Mouse (Mus musculus) erythroblast, adult 5-6 weeks (primary cell): Measurements from ENCODE around the gene Git2. TPM values are rescaled to one million over a fixed set of nuclear protein-coding genes. Genes with fewer than 3 reads are reported as not detected.

Source experiments
- ATAC-seq: replicated peaks from 2 replicates; pipeline ENCODE4 v1.8.0; 2016; ENCODE audit warnings: moderate number of reproducible peaks, mild to moderate bottlenecking, moderate TSS enrichment, inconsistent platforms; ENCODE audit not compliant: poor library complexity, low FRiP score, severe bottlenecking
- total RNA-seq, 2 experiments: library from RNA; stranded (forward) in 1 of 2; stranded (reverse) in 1 of 2; fragments of 150-400 nt in 1 of 2; fragments of 200-764, 138-1000 nt in 1 of 2; gene quantifications; 2 replicates each; pipeline versions ENCODE4 v1.2.3 to v1.2.4; 2015 to 2017; ENCODE audit warnings: low replicate concordance in 2 of 2

Git2 gene
- total RNA-seq, 2 experiments from 2014 or later, result 20.7 to 70.1 TPM

DNA sequence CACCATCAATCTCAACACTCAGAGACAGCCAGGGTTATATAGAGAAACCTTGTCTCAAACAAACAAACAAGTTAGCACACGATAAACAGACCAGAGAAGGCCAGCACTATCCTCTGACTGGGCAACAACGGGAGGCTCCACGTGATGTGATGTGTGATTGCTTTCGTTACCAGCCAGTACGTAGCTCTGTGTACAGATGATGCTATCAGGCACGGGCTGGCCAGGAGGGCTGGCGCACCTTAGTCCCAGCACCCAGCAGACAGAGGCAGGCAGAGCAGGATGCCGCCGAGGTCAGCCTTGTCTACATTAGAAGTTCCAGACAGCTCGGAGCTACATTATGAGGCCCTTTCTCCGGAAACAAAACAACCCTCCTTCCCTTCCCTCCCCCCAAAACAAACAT, 24.5 kb upstream of the Git2 start:
- no peak; the same call in 1 of the 2 replicates for ATAC-seq

DNA sequence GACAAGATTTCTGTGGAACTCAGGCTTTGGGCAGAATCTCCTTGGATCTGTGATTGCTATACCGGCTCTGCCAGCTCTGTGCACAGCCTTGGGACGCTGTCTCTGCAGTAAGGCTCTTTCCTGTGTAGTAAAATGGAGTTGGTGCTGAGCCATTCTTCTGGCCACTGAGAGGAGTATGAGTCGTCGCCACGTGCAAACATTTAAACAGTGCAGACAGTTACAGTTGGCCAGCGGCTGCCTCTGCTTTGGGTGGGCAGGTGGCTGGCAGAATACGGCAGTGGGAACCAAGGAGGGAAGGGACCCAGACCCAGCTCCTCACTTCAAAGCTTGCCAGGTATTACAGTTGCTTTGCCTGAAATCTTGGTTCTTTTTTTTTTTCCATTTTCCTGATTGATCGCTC, 21.9 kb upstream of the Git2 start:
- no peak for ATAC-seq

GRCm38 (mm10) chr5:114796299-114797012, 21.1 kb upstream of the Git2 start:
- ATAC-seq, result no peak

- no peak for ATAC-seq
Observed at GRCm38 (mm10) chr5:114795653-114796052, 20.3 kb upstream of the Git2 start.

DNA sequence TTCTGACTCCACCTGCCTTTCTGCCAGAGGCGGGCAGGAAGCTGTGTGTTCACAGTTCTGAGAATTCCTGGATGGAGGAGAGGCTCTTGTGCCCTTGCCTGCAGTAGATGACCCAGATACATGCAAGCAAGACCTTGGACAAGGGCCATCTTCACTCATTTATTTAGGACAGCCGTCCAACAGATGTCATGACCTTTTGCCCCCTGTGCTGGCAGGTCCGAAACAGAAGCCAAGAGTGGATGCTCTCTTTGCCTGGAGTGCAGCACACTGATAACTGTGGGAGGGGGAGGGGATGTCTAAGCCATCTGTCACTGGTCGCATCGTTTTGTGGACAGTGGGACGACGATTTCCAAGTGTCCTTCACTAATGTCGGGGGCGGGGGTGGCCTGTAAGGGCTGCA, 19.9 kb upstream of the Git2 start:
- no peak for ATAC-seq

- no peak for ATAC-seq
Observed at GRCm38 (mm10) chr5:114794609-114795008, 19.3 kb upstream of the Git2 start.

- ATAC-seq, result no peak
Observed at GRCm38 (mm10) chr5:114793317-114793716, 18.0 kb upstream of the Git2 start.

- ATAC-seq, result no peak
Observed at GRCm38 (mm10) chr5:114785196-114785595, 9.9 kb upstream of the Git2 start.

DNA sequence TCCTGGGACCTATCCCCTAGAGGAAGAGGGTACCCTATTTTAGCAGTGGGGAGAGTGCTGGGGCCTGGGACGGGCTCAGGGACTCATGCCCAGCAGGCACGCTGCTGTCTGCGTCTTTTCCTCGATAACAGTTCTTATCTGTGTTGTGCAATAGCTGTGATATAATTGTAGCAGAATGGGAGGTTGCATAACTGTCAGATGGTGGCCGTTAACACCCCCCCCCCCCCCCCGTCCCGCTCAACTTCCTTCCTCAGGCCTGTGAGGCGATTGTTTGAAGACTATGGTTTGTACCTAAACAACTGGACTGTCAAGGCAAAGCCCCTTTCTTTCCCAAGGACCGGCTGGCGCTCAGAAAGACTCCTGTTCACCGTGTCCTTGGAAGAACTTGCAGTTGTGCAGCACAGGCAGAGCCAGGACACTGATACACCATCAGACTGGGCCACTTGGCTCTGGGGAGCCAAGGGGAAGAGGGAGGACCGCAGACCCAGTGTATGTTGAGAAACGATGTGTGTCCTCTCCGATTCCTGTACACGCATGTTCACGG, 9.4 kb upstream of the Git2 start:
- ATAC-seq, result no peak

DNA sequence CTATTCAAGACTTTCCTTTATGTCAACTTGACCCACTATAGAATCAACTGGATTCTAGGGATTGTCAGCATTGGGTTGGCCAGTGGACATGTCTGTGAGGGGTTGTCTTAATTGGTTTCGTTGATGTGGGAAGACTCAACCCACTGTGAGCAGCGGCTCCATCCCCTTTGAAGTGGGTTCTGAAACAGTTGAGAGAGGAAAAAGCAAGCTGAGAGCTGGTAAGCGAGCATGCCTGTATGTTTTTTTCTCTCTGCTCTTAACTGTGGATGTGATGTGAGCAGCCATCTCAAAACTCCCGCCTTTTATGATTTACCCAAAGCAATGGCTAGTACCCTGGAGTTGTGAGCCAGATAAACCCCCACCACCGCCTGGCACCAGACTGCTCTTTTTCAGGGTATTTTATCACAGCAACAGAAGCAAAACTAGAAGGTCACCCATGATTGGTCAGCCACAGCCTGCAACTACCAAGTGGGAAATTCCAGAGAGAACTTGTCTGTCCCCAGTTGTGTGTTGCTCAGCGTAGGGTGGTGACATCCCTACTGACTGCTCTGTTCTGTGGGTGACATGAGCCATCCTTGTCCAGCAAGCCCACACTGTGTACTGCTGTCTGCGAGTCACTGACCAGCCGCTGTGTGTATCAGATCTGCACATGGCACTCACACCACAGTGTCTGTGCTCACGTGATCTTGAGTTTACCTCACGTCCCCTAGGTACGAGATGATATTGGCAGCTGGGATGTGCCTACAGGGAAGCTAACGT, 8.3 kb upstream of the Git2 start:
- peak; percentile 40 for ATAC-seq

GRCm38 (mm10) chr5:114782991-114783390, 7.7 kb upstream of the Git2 start:
- no peak for ATAC-seq

DNA sequence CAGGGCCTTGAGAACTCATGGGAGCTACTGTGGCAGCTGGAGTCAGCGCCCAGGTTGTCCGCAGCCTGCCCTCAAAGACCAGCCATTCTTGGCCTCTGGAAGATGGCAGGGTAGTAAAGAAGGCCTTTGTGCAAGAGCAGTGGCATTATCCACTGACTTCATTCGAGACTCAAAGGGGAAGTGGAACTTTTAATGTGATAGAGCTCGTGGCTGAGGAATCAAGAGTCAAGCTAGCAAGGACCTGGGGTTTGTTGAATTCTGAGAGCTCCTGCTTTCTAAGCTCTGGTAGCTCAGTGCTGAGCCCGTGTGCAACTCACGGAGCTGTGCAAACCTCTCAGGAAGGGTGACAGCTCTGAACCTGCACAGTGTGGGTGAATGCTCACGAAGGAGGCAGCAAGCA, 5.6 kb upstream of the Git2 start:
- no peak for ATAC-seq

GRCm38 (mm10) chr5:114779956-114780489, 4.7 kb upstream of the Git2 start:
- ATAC-seq, result no peak

GRCm38 (mm10) chr5:114776174-114776573, 857 bp upstream of the Git2 start:
- no peak for ATAC-seq

- ATAC-seq, result peak; percentile 76
Observed at GRCm38 (mm10) chr5:114774403-114775051, 790 bp downstream of the Git2 start, which contains the start of gene Ankrd13a. Gene Ankrd13a, plus strand, starts transcription at chr5:114774677.

- 0 out of 2 replicates have a peak, but pooled peaks have one; percentile 7 for ATAC-seq
Observed at GRCm38 (mm10) chr5:114773780-114774179, 1.5 kb downstream of the Git2 start.

GRCm38 (mm10) chr5:114773211-114773710, 2.1 kb downstream of the Git2 start:
- ATAC-seq, result peak; percentile 76

DNA sequence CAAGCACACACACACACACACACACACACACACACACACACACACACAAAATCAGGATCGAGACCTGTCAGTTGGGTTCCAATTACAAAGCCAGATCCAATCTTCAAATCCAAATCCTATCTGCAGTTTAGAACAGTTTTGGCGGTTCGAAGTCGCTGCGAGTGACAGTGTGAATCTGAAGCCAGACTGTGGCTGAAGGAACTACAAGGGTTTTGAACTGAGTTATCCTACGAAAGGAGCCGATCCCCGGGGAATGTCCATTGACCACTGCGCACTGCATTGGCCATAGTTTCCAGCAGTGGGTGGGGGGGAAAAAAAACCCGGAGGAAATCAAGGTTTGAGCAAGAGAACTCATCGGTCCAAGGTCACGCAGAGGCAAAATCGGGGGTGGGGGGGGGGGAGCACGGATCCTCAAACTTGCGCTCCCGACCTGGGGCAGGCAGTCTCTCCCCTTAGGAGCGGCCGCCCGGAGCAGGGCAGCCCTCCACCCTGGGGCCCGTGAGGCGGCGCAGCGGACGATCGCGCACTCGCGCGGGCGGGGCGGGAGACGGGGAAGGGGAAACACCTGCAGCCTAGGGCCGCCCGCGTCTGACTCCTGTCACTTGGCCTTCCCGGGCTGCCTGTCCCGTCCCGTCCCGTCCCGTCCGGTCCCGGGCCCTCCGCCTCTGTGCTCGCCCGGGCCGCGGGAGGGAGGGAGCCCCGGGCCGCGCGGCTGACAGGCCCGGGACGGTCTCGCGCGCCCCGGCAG, 2.7 kb downstream of the Git2 start:
- ATAC-seq, result 0 out of 2 replicates have a peak, but pooled peaks have one; percentile 20

GRCm38 (mm10) chr5:114771796-114772195, 3.5 kb downstream of the Git2 start:
- ATAC-seq, result no peak
